Mouse (Mus musculus): Measurements from ENCODE around the gene 4931428L18Rik.

Gene 4931428L18Rik

GRCm38 (mm10) chr1:31150546-31150945 lies 71.9 kb downstream of the 4931428L18Rik start:
- no peak for DNase-seq

GRCm38 (mm10) chr1:31149671-31150070 lies 72.8 kb downstream of the 4931428L18Rik start:
- no peak for DNase-seq

GRCm38 (mm10) chr1:31143571-31143970 lies 78.9 kb downstream of the 4931428L18Rik start:
- no peak for DNase-seq

GRCm38 (mm10) chr1:31142288-31143094 lies 80.0 kb downstream of the 4931428L18Rik start:
- no peak for DNase-seq

- DNase-seq, result no peak
Measured at GRCm38 (mm10) chr1:31138387-31138786, 84.1 kb downstream of the 4931428L18Rik start.

- no peak for DNase-seq
Measured at GRCm38 (mm10) chr1:31113466-31113865, 109.0 kb downstream of the 4931428L18Rik start.

GRCm38 (mm10) chr1:31107961-31108360 lies 114.5 kb downstream of the 4931428L18Rik start:
- DNase-seq, result no peak

- peak; percentile 28 for DNase-seq
Measured at GRCm38 (mm10) chr1:31102863-31103657, 119.4 kb downstream of the 4931428L18Rik start.

- DNase-seq, result no peak
Measured at GRCm38 (mm10) chr1:31102280-31102679, 120.2 kb downstream of the 4931428L18Rik start.

GRCm38 (mm10) chr1:31097208-31097607 lies 125.3 kb downstream of the 4931428L18Rik start:
- DNase-seq, result no peak

- DNase-seq, result no peak
Measured at GRCm38 (mm10) chr1:31096466-31096793, 126.1 kb downstream of the 4931428L18Rik start.

- DNase-seq, result no peak
Measured at GRCm38 (mm10) chr1:31095706-31096465, 126.6 kb downstream of the 4931428L18Rik start.

GRCm38 (mm10) chr1:31094792-31095191 lies 127.7 kb downstream of the 4931428L18Rik start:
- no peak for DNase-seq

GRCm38 (mm10) chr1:31093939-31094338 lies 128.5 kb downstream of the 4931428L18Rik start:
- DNase-seq, result no peak

- no peak for DNase-seq
Measured at GRCm38 (mm10) chr1:31088686-31089085, 133.8 kb downstream of the 4931428L18Rik start.

- peak; percentile 48 for DNase-seq
Measured at GRCm38 (mm10) chr1:31072523-31073370, 149.7 kb downstream of the 4931428L18Rik start.

GRCm38 (mm10) chr1:31071209-31071608 lies 151.3 kb downstream of the 4931428L18Rik start:
- no peak for DNase-seq

- DNase-seq, result peak; percentile 8
Measured at GRCm38 (mm10) chr1:31064817-31065740, 157.4 kb downstream of the 4931428L18Rik start.

- DNase-seq, result no peak
Measured at GRCm38 (mm10) chr1:31059806-31060205, 162.7 kb downstream of the 4931428L18Rik start.

GRCm38 (mm10) chr1:31058861-31059351 lies 163.6 kb downstream of the 4931428L18Rik start:
- DNase-seq, result no peak

GRCm38 (mm10) chr1:31058196-31058595 lies 164.3 kb downstream of the 4931428L18Rik start:
- DNase-seq, result no peak

Data from lung, postnatal 14 days (tissue).